Mouse (Mus musculus): ENCODE measurements at regions not wholly inside any gene's neighbourhood (a gene's known extent, or its start where the extent isn't known, plus 50 kb on each side); places are given as distances from the start of the nearest gene placed in this dataset.

DNA sequence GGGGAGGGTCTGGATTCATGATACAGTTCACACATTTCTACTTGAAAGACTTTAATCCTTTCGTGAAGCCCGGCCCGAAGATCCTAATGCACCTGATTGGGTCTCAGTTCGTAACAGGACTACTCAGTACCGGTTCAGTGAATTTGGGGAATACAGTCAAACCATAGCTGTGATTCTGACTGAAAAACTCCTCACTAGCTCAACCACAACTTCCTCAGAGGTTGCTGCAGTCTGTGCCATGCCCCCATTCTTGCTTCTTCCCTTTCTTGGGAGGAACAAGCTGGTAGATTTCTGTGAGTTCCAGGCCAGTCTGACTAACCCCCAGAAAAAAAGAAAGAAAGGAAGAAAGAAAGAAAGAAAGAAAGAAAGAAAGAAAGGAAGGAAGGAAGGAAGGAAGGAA lies 98.0 kb upstream of the Nbea start:
- TF ChIP-seq MAFK (IDR thresholded peaks at IDR 0.05; ENCODE audit: insufficient read depth, low read depth, low read length) (no peak), ZC3H11A (IDR thresholded peaks at IDR 0.05; ENCODE audit: borderline replicate concordance, low read depth, low read length) (no peak)

Measured in ES-E14 (cell line).